Mouse (Mus musculus): ENCODE results near the gene Abcd2. TPM values are rescaled to one million over a fixed set of nuclear protein-coding genes. Genes with fewer than 3 reads are reported as not detected.
A peak's percentile ranks its signal among the peaks of the same experiment; 100 is the strongest.

Gene Abcd2
- total and polyA plus RNA-seq, 3 experiments, result 2.3 to 4.8 (median 3.9) TPM

DNA sequence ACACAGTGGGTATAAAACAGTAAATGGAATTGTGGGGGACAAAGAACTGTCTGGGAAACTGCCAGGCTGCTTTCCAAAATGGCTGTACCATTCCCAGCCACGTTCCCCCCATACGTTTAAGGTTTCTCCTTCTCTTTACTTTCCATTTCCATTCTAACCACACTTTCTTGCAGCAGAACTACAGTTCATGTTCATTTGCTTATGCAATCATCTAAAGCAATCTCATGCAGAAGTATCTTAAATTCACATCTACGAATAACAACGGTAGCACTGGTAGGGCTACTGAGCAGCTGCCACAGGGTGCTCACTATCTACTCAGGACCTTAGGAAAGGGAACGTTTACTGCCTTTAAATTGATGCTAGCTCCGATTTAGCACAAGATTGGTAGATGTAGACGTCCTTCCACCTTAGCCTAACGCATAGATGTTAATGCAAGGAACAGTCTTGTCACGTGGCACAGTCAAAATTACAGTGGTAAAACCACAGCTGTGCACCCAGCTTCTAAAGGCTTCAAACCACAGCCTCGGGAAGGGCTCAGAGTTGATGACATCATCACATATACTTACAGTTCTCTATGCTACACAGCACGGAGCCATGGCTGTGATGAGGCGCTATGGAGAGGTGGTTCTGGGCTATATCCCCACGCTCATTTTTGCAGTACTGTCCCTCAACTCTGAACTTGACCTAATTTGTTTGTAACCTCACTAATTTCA lies 23.6 kb downstream of the Abcd2 start:
- 83% methylated on average over 13 of the region's 13 CpGs for WGBS
- no peak overlapping the region for H3K9ac ChIP-seq (ENCODE audit: low read depth, low read length)
- no peaks in the 10 kb centered on the region; the same call in 1 of the 2 replicates for H3K4me1 ChIP-seq (ENCODE audit: control insufficient read depth, insufficient read depth, low read length)
- no peaks in the 10 kb centered on the region for H3K79me2 ChIP-seq (replicated peaks; ENCODE audit: control insufficient read depth, insufficient read depth, low read length)
- no peaks in the 10 kb centered on the region for H3K36me3 ChIP-seq (ENCODE audit: control insufficient read depth, insufficient read depth, low read length)
- TF ChIP-seq POLR2A (IDR thresholded peaks at IDR 0.05; ENCODE audit: insufficient read depth, low read depth, low read length) (no peak), CTCF (IDR thresholded peaks at IDR 0.05) (no peak)
- H3K27ac ChIP-seq, result no peak overlapping the region
- intact Hi-C loops (cut with DNase I), result loop anchor here (5.0 kb wide), 1 partner anchor 134 kb away; no protein-coding TSS in a partner anchor
- no peak overlapping the region for H3K4me3 ChIP-seq
- H3K27me3 ChIP-seq (ENCODE audit: control insufficient read depth, insufficient read depth, low read length), result no peaks in the 10 kb centered on the region
- DNase-seq, result no peak

GRCm38 (mm10) chr15:91165021-91165420 lies 26.6 kb downstream of the Abcd2 start:
- intact Hi-C loops (cut with DNase I), result loop anchor here (5.0 kb wide), 1 partner anchor 137 kb away; no protein-coding TSS in a partner anchor
- Histone ChIP-seq H3K27me3 (ENCODE audit: control insufficient read depth, insufficient read depth, low read length) (no peaks in the 10 kb centered on the region), H3K27ac (no peak overlapping the region), H3K79me2 (replicated peaks; ENCODE audit: control insufficient read depth, insufficient read depth, low read length) (no peaks in the 10 kb centered on the region), H3K4me1 (ENCODE audit: control insufficient read depth, insufficient read depth, low read length) (no peaks in the 10 kb centered on the region), H3K36me3 (ENCODE audit: control insufficient read depth, insufficient read depth, low read length) (no peaks in the 10 kb centered on the region), H3K4me3 (no peak overlapping the region), H3K9ac (ENCODE audit: low read depth, low read length) (no peak overlapping the region)
- no peak for TF ChIP-seq EP300 (IDR thresholded peaks at IDR 0.05; ENCODE audit: insufficient read depth, low read depth, low read length)
- no peak for TF ChIP-seq POLR2A (IDR thresholded peaks at IDR 0.05; ENCODE audit: insufficient read depth, low read depth, low read length)
- peak; percentile 59 for TF ChIP-seq CTCF (IDR thresholded peaks at IDR 0.05)
- no peak for DNase-seq
- WGBS, result 24% methylated on average over 5 of the region's 5 CpGs

- H3K27ac ChIP-seq, result no peak overlapping the region
- WGBS, result 83% methylated on average over 2 of the region's 2 CpGs
- H3K36me3 ChIP-seq (ENCODE audit: control insufficient read depth, insufficient read depth, low read length), result no peaks in the 10 kb centered on the region
- H3K79me2 ChIP-seq (replicated peaks; ENCODE audit: control insufficient read depth, insufficient read depth, low read length), result no peaks in the 10 kb centered on the region
- intact Hi-C loops (cut with DNase I), result no loop called here
- DNase-seq, result no peak
- no peak overlapping the region for H3K4me3 ChIP-seq
- no peak for TF ChIP-seq POLR2A (IDR thresholded peaks at IDR 0.05; ENCODE audit: insufficient read depth, low read depth, low read length)
- no peak for TF ChIP-seq CTCF (IDR thresholded peaks at IDR 0.05)
- no peak for TF ChIP-seq EP300 (IDR thresholded peaks at IDR 0.05; ENCODE audit: insufficient read depth, low read depth, low read length)
- H3K9ac ChIP-seq (ENCODE audit: low read depth, low read length), result no peak overlapping the region
- no peaks in the 10 kb centered on the region for H3K27me3 ChIP-seq (ENCODE audit: control insufficient read depth, insufficient read depth, low read length)
- H3K4me1 ChIP-seq (ENCODE audit: control insufficient read depth, insufficient read depth, low read length), result no peaks in the 10 kb centered on the region
Measured at GRCm38 (mm10) chr15:91163454-91163853, 28.1 kb downstream of the Abcd2 start.

DNA sequence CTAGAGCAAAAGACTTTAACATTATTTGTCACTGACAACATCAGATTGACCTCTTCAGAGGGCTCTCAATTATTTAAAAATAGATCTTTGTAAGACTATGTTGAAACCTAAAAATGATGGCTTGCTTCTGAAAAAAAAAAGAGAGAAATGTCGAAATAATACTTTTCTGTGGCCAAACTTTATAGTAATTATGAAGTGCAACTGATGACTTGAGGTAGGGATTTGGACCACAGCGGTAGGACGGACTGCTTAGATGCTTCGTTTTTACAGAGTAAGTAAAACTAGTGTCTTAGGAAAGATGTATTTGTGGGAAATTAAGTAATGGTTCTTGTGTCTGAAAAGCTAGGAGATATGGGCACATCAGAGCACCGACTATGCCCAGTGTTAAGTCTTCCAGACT lies 30.4 kb downstream of the Abcd2 start:
- WGBS, result 83% methylated on average over 5 of the region's 5 CpGs
- DNase-seq, result no peak
- Histone ChIP-seq H3K27me3 (ENCODE audit: control insufficient read depth, insufficient read depth, low read length) (no peaks in the 10 kb centered on the region), H3K36me3 (ENCODE audit: control insufficient read depth, insufficient read depth, low read length) (no peaks in the 10 kb centered on the region), H3K4me3 (no peak overlapping the region), H3K4me1 (ENCODE audit: control insufficient read depth, insufficient read depth, low read length) (no peaks in the 10 kb centered on the region), H3K79me2 (replicated peaks; ENCODE audit: control insufficient read depth, insufficient read depth, low read length) (no peaks in the 10 kb centered on the region), H3K27ac (no peak overlapping the region), H3K9ac (ENCODE audit: low read depth, low read length) (no peak overlapping the region)
- intact Hi-C loops (cut with DNase I), result no loop called here
- TF ChIP-seq POLR2A (IDR thresholded peaks at IDR 0.05; ENCODE audit: insufficient read depth, low read depth, low read length), result no peak
- TF ChIP-seq CTCF (IDR thresholded peaks at IDR 0.05), result no peak
- no peak for TF ChIP-seq EP300 (IDR thresholded peaks at IDR 0.05; ENCODE audit: insufficient read depth, low read depth, low read length)

- no peaks in the 10 kb centered on the region for H3K79me2 ChIP-seq (replicated peaks; ENCODE audit: control insufficient read depth, insufficient read depth, low read length)
- no peak overlapping the region for H3K9ac ChIP-seq (ENCODE audit: low read depth, low read length)
- H3K36me3 ChIP-seq (ENCODE audit: control insufficient read depth, insufficient read depth, low read length), result no peaks in the 10 kb centered on the region
- H3K4me1 ChIP-seq (ENCODE audit: control insufficient read depth, insufficient read depth, low read length), result no peaks in the 10 kb centered on the region
- no peaks in the 10 kb centered on the region for H3K27me3 ChIP-seq (ENCODE audit: control insufficient read depth, insufficient read depth, low read length)
- TF ChIP-seq POLR2A (IDR thresholded peaks at IDR 0.05; ENCODE audit: insufficient read depth, low read depth, low read length) (no peak), CTCF (IDR thresholded peaks at IDR 0.05) (no peak), EP300 (IDR thresholded peaks at IDR 0.05; ENCODE audit: insufficient read depth, low read depth, low read length) (no peak)
- no peak for DNase-seq
- WGBS, result 68% methylated on average over 3 of the region's 3 CpGs
- intact Hi-C loops (cut with DNase I), result no loop called here
- H3K4me3 ChIP-seq, result no peak overlapping the region
- H3K27ac ChIP-seq, result no peak overlapping the region
Measured at GRCm38 (mm10) chr15:91153311-91153710, 38.3 kb downstream of the Abcd2 start.

DNA sequence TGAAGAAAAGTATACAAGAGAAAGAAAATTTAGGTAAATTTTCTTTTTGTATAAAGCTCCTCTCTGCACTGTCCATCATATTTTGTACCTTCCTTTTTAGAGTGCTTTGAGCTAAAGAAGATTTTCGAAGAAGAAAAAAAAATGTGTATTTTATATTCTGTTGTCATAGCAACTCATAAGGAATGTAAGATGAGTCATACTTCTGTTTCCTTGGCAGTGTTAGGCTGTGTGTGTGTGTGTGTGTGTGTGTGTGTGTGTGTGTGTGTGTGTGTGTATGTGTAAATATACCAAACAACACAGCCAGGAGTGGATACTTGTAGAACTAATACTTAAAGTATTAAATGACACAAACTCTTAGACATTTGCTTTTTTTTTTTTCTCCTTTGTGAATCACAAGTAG lies 39.0 kb downstream of the Abcd2 start:
- H3K4me3 ChIP-seq, result no peak overlapping the region
- DNase-seq, result no peak
- TF ChIP-seq CTCF (IDR thresholded peaks at IDR 0.05) (no peak), POLR2A (IDR thresholded peaks at IDR 0.05; ENCODE audit: insufficient read depth, low read depth, low read length) (no peak), EP300 (IDR thresholded peaks at IDR 0.05; ENCODE audit: insufficient read depth, low read depth, low read length) (no peak)
- no peaks in the 10 kb centered on the region for H3K4me1 ChIP-seq (ENCODE audit: control insufficient read depth, insufficient read depth, low read length)
- no peaks in the 10 kb centered on the region for H3K79me2 ChIP-seq (replicated peaks; ENCODE audit: control insufficient read depth, insufficient read depth, low read length)
- H3K36me3 ChIP-seq (ENCODE audit: control insufficient read depth, insufficient read depth, low read length), result no peaks in the 10 kb centered on the region
- H3K27ac ChIP-seq, result no peak overlapping the region
- WGBS, result 36% methylated on average over 1 of the region's 1 CpGs
- intact Hi-C loops (cut with DNase I), result no loop called here
- no peaks in the 10 kb centered on the region for H3K27me3 ChIP-seq (ENCODE audit: control insufficient read depth, insufficient read depth, low read length)
- no peak overlapping the region for H3K9ac ChIP-seq (ENCODE audit: low read depth, low read length)

Data from heart, adult 2 months (tissue).